Mouse (Mus musculus) MEL (cell line): ENCODE results near the gene Pnpla6. TPM values are rescaled to one million over a fixed set of nuclear protein-coding genes. Genes with fewer than 3 reads are reported as not detected.

Experiments used
- DNase-seq: peaks from one replicate; pipeline ENCODE4 v3.0.0; 2011; ENCODE audit warnings: low read depth, low spot score
- H3K27ac ChIP-seq: 2 replicates; pipeline ENCODE4 v1.5.1; 2012; ENCODE audit warnings: low read depth, mild to moderate bottlenecking, control low read depth, low read length, moderate library complexity; ENCODE audit not compliant: control insufficient read depth
- H3K27me3 ChIP-seq, 2 experiments: fragments of 150-350 bp in 1 of 2; sonication (generic) in 1 of 2; 2 replicates each; pipeline ENCODE4 v1.6.1; 2012; ENCODE audit warnings: low read length in 2 of 2, mild to moderate bottlenecking in 2 of 2, improper control_type of control experiment in 1 of 2, moderate library complexity in 1 of 2; ENCODE audit not compliant: insufficient read depth in 2 of 2, control insufficient read depth in 1 of 2
- H3K36me3 ChIP-seq, 2 experiments: 2 replicates each; pipeline ENCODE4 v1.6.1; 2012 to 2014; ENCODE audit warnings: low read length in 2 of 2, improper control_type of control experiment in 1 of 2, inconsistent platforms in 1 of 2, mild to moderate bottlenecking in 1 of 2; ENCODE audit not compliant: insufficient read depth in 2 of 2, control insufficient read depth in 1 of 2
- H3K4me1 ChIP-seq, 2 experiments: fragments of 150-350 bp in 1 of 2; sonication (generic) in 1 of 2; 2 replicates each; pipeline ENCODE4 v1.6.1; 2012; ENCODE audit warnings: low read length in 2 of 2, improper control_type of control experiment in 1 of 2, mild to moderate bottlenecking in 1 of 2; ENCODE audit not compliant: insufficient read depth in 2 of 2, control insufficient read depth in 1 of 2
- H3K4me3 ChIP-seq, 2 experiments: fragments of 150-350 bp in 1 of 2; sonication (generic) in 1 of 2; 2 replicates each; pipeline ENCODE4 v1.5.1; 2012; ENCODE audit warnings: low read depth in 2 of 2, low read length in 2 of 2, mild to moderate bottlenecking in 2 of 2, moderate library complexity in 2 of 2, control low read depth in 1 of 2, improper control_type of control experiment in 1 of 2; ENCODE audit not compliant: control insufficient read depth in 1 of 2, insufficient read depth in 1 of 2
- H3K79me2 ChIP-seq: 2 replicates; pipeline ENCODE4 v1.6.1; 2012; ENCODE audit warnings: mild to moderate bottlenecking, low read length, moderate library complexity; ENCODE audit not compliant: control insufficient read depth, poor library complexity, insufficient read depth
- H3K9ac ChIP-seq: 2 replicates; pipeline ENCODE4 v1.6.1; 2012; ENCODE audit warnings: low read depth, mild to moderate bottlenecking, control low read depth, low read length, moderate library complexity; ENCODE audit not compliant: control insufficient read depth, poor library complexity, severe bottlenecking
- H3K9me3 ChIP-seq: fragments of 150-350 bp; sonication (generic); replicated peaks from 2 replicates; pipeline ENCODE4 v1.6.1; 2012; ENCODE audit warnings: mild to moderate bottlenecking, low read length, improper control_type of control experiment, moderate library complexity; ENCODE audit not compliant: insufficient read depth
- BHLHE40 ChIP-seq: IDR thresholded peaks from 2 replicates; pipeline ENCODE4 v1.6.1; 2012; ENCODE audit warnings: low read depth, mild to moderate bottlenecking, inconsistent platforms, low read length, improper control_type of control experiment, borderline replicate concordance
- CHD1 ChIP-seq: IDR thresholded peaks from 2 replicates; pipeline ENCODE4 v1.6.1; 2012; ENCODE audit warnings: low read depth, mild to moderate bottlenecking, inconsistent platforms, low read length, improper control_type of control experiment
- CTCF ChIP-seq, 3 experiments: IDR thresholded peaks in 2 of 3; conservative IDR thresholded peaks in 1 of 3; 2 replicates each; pipeline ENCODE4 v1.5.1; 2011 to 2012; ENCODE audit warnings: low read length in 3 of 3, low read depth in 2 of 3, mild to moderate bottlenecking in 2 of 3, improper control_type of control experiment in 1 of 3, inconsistent platforms in 1 of 3, mixed read lengths in 1 of 3, moderate library complexity in 1 of 3; ENCODE audit not compliant: control insufficient read depth in 1 of 3, insufficient read depth in 1 of 3, poor library complexity in 1 of 3, severe bottlenecking in 1 of 3
- ELF1 ChIP-seq: IDR thresholded peaks from 2 replicates; pipeline ENCODE4 v1.6.1; 2014; ENCODE audit warnings: low read depth, mild to moderate bottlenecking, inconsistent platforms, low read length, improper control_type of control experiment, moderate library complexity
- ETS1 ChIP-seq: IDR thresholded peaks from 2 replicates; pipeline ENCODE4 v1.6.1; 2012; ENCODE audit warnings: low read depth, mild to moderate bottlenecking, inconsistent platforms, low read length, improper control_type of control experiment, moderate library complexity
- GABPA ChIP-seq: IDR thresholded peaks from 2 replicates; pipeline ENCODE4 v1.6.1; 2012; ENCODE audit warnings: low read depth, mild to moderate bottlenecking, inconsistent platforms, low read length, improper control_type of control experiment, moderate library complexity
- HCFC1 ChIP-seq: IDR thresholded peaks from 2 replicates; pipeline ENCODE4 v1.6.1; 2012; ENCODE audit warnings: low read depth, mild to moderate bottlenecking, inconsistent platforms, low read length, improper control_type of control experiment, moderate library complexity
- JUND ChIP-seq: IDR thresholded peaks from 2 replicates; pipeline ENCODE4 v1.6.1; 2011; ENCODE audit warnings: low read depth, mild to moderate bottlenecking, improper control_type of control experiment, low read length
- KAT2A ChIP-seq: conservative IDR thresholded peaks from 2 replicates; pipeline ENCODE4 v1.6.1; 2012; ENCODE audit warnings: low read depth, low read length, improper control_type of control experiment, inconsistent platforms
- MAFK ChIP-seq: IDR thresholded peaks from 2 replicates; pipeline ENCODE4 v1.6.1; 2011; ENCODE audit warnings: low read depth, mild to moderate bottlenecking, low read length, improper control_type of control experiment, borderline replicate concordance
- MXI1 ChIP-seq: IDR thresholded peaks from 2 replicates; pipeline ENCODE4 v1.6.1; 2011; ENCODE audit warnings: mild to moderate bottlenecking, low read depth, low read length, improper control_type of control experiment
- MYB ChIP-seq: IDR thresholded peaks from 2 replicates; pipeline ENCODE4 v1.6.1; 2011; ENCODE audit warnings: mild to moderate bottlenecking, low read depth, low read length, improper control_type of control experiment
- MYC ChIP-seq: IDR thresholded peaks from 2 replicates; pipeline ENCODE4 v1.6.1; 2011; ENCODE audit warnings: low read depth, mild to moderate bottlenecking, low read length, improper control_type of control experiment, moderate library complexity
- NRF1 ChIP-seq: IDR thresholded peaks from 2 replicates; pipeline ENCODE4 v1.6.1; 2014; ENCODE audit warnings: low read depth, mild to moderate bottlenecking, inconsistent platforms, low read length, improper control_type of control experiment, moderate library complexity; ENCODE audit not compliant: poor library complexity, insufficient read depth, severe bottlenecking
- POLR2AphosphoS2 ChIP-seq: IDR thresholded peaks from 2 replicates; pipeline ENCODE4 v1.6.1; 2011; ENCODE audit warnings: low read length, improper control_type of control experiment
- POLR2AphosphoS5 ChIP-seq: IDR thresholded peaks from 2 replicates; pipeline ENCODE4 v1.6.1; 2012; ENCODE audit warnings: low read depth, borderline replicate concordance, mild to moderate bottlenecking, inconsistent platforms, low read length, moderate library complexity, mixed read lengths
- RAD21 ChIP-seq: IDR thresholded peaks from 2 replicates; pipeline ENCODE4 v1.6.1; 2011; ENCODE audit warnings: mild to moderate bottlenecking, low read depth, low read length, improper control_type of control experiment
- SIN3A ChIP-seq: IDR thresholded peaks from 2 replicates; pipeline ENCODE4 v1.6.1; 2012; ENCODE audit warnings: low read length, improper control_type of control experiment, inconsistent platforms
- SMC3 ChIP-seq: IDR thresholded peaks from 2 replicates; pipeline ENCODE4 v1.6.1; 2011; ENCODE audit warnings: low read depth, low read length, improper control_type of control experiment
- TAL1 ChIP-seq: IDR thresholded peaks from 2 replicates; pipeline ENCODE4 v1.6.1; 2012; ENCODE audit warnings: mild to moderate bottlenecking, inconsistent platforms, low read length, moderate library complexity, mixed read lengths
- UBTF ChIP-seq: IDR thresholded peaks from 2 replicates; pipeline ENCODE4 v1.6.1; 2012; ENCODE audit warnings: low read depth, mild to moderate bottlenecking, inconsistent platforms, low read length, improper control_type of control experiment, moderate library complexity, borderline replicate concordance; ENCODE audit not compliant: insufficient read depth
- USF1 ChIP-seq: IDR thresholded peaks from 2 replicates; pipeline ENCODE4 v1.6.1; 2014; ENCODE audit warnings: low read depth, mild to moderate bottlenecking, inconsistent platforms, low read length, improper control_type of control experiment, moderate library complexity
- ZKSCAN1 ChIP-seq: IDR thresholded peaks from 2 replicates; pipeline ENCODE4 v1.6.1; 2012; ENCODE audit warnings: low read depth, mild to moderate bottlenecking, inconsistent platforms, low read length, improper control_type of control experiment, moderate library complexity
- ZMIZ1 ChIP-seq: IDR thresholded peaks from 2 replicates; pipeline ENCODE4 v1.6.1; 2012; ENCODE audit warnings: low read depth, mild to moderate bottlenecking, inconsistent platforms, low read length, improper control_type of control experiment, moderate library complexity
- polyA plus RNA-seq, 2 experiments: library from polyadenylated mRNA; stranded (reverse) in 1 of 2; unstranded in 1 of 2; fragments of >175 nt in 1 of 2; fragments of >200 nt in 1 of 2; gene quantifications; 2 replicates each; pipeline versions ENCODE4 v1.2.1 to v1.2.4; 2012; ENCODE audit warnings: low replicate concordance in 2 of 2, low read depth in 1 of 2; ENCODE audit not compliant: insufficient read length in 2 of 2, insufficient read depth in 1 of 2, missing spikeins in 1 of 2
- total RNA-seq: library from RNA; depleted of rRNA; stranded (reverse); fragments of 300-350 nt; gene quantifications from 2 replicates; pipeline ENCODE4 v1.2.3, GENCODE M21; 2012

Pnpla6 gene
- total and polyA plus RNA-seq, 3 experiments, result 8.6 to 16.5 TPM; not detected in 1

- Histone ChIP-seq H3K27me3 (no peaks in the 10 kb centered on the region; a peak in 1 of 4 replicates), H3K9ac (no peak overlapping the region), H3K4me1 (peaks cover 0 to 11% of the 10 kb centered on the region in 2 experiments; a peak in 2 of 4 replicates), H3K27ac (no peak overlapping the region), H3K36me3 (peaks cover 0 to 14% of the 10 kb centered on the region in 2 experiments; a peak in 2 of 4 replicates), H3K79me2 (peaks cover 2% of the 10 kb centered on the region; the same call in 1 of the 2 replicates), H3K4me3 (no peak overlapping the region), H3K9me3 (no peaks in the 10 kb centered on the region)
- TF ChIP-seq SMC3 (no peak), NRF1 (no peak), MAFK (no peak), ZMIZ1 (no peak), ELF1 (no peak), POLR2AphosphoS5 (no peak), USF1 (no peak), HCFC1 (no peak), JUND (no peak)
- no peak for DNase-seq
Measured at GRCm38 (mm10) chr8:3495578-3496427, 19.4 kb upstream of the Pnpla6 start.

- H3K9ac ChIP-seq, result no peak overlapping the region
- H3K4me3 ChIP-seq, result no peak overlapping the region
- TF ChIP-seq BHLHE40 (no peak), POLR2AphosphoS2 (no peak), GABPA (no peak), CHD1 (no peak), CTCF (IDR thresholded peaks at IDR 0.05 in 2 of 3, conservative IDR thresholded peaks at IDR 0.05 in 1 of 3; ENCODE audit: control insufficient read depth in 1 of 3, insufficient read depth in 1 of 3, low read depth in 2 of 3, low read length in 3 of 3, poor library complexity in 1 of 3, severe bottlenecking in 1 of 3) (no peak), KAT2A (no peak), POLR2AphosphoS5 (no peak), SIN3A (no peak), MXI1 (no peak), ZMIZ1 (no peak), MYC (no peak), TAL1 (no peak), UBTF (no peak), USF1 (no peak), ETS1 (no peak), RAD21 (no peak), MYB (no peak), ELF1 (no peak), ZKSCAN1 (no peak), MAFK (no peak)
- TF ChIP-seq, all 39 proteins: peak for 0
- no peak for DNase-seq
- H3K27ac ChIP-seq, result no peak overlapping the region
- H3K36me3 ChIP-seq, result peaks cover 0 to 17% of the 10 kb centered on the region in 2 experiments; a peak in 2 of 4 replicates
- peaks cover 0 to 17% of the 10 kb centered on the region in 2 experiments; a peak in 2 of 4 replicates for H3K4me1 ChIP-seq
- H3K79me2 ChIP-seq, result peaks cover 5% of the 10 kb centered on the region; the same call in 1 of the 2 replicates
- no peaks in the 10 kb centered on the region for H3K9me3 ChIP-seq
- H3K27me3 ChIP-seq, result no peaks in the 10 kb centered on the region; a peak in 1 of 4 replicates
Measured at GRCm38 (mm10) chr8:3496428-3496748, 18.8 kb upstream of the Pnpla6 start.
